Mouse (Mus musculus) hematopoietic stem cell, adult 5-6 weeks (primary cell): Measurements from ENCODE around the gene BC049352. TPM values are rescaled to one million over a fixed set of nuclear protein-coding genes. Genes with fewer than 3 reads are reported as not detected.

Source experiments
- ATAC-seq, 2 experiments: fragments of 125-278 bp in 1 of 2; replicated peaks in 1 of 2; 2 replicates each; pipeline ENCODE4 v1.8.0; 2016 to 2017; ENCODE audit warnings: inconsistent platforms in 2 of 2, mild to moderate bottlenecking in 2 of 2, moderate number of reproducible peaks in 2 of 2, low read depth in 1 of 2, moderate TSS enrichment in 1 of 2; ENCODE audit not compliant: low FRiP score in 2 of 2, poor library complexity in 2 of 2, severe bottlenecking in 2 of 2, insufficient read depth in 1 of 2, low TSS enrichment in 1 of 2
- total RNA-seq: library from RNA; stranded (forward); fragments of 172-1452, 232-1000 nt; gene quantifications from 2 replicates; pipeline ENCODE4 v1.2.3, GENCODE M21; 2017

BC049352 gene
- total RNA-seq, 1 experiment from 2014 or later = 1.3 TPM

- ATAC-seq = no peak
Measured at GRCm38 (mm10) chr9:45183266-45183665, 1.5 kb downstream of the BC049352 start.

GRCm38 (mm10) chr9:45185250-45185649, 3.4 kb downstream of the BC049352 start:
- no peak for ATAC-seq

GRCm38 (mm10) chr9:45188570-45189563, 7.1 kb downstream of the BC049352 start:
- peak; percentile 34 to 56; a peak in 3 of 4 replicates for ATAC-seq

- no peak for ATAC-seq
Measured at GRCm38 (mm10) chr9:45189661-45190174, 7.9 kb downstream of the BC049352 start.

GRCm38 (mm10) chr9:45195468-45195867, 13.7 kb downstream of the BC049352 start:
- no peak for ATAC-seq

GRCm38 (mm10) chr9:45196125-45196830, 14.5 kb downstream of the BC049352 start:
- no peak for ATAC-seq

- no peak for ATAC-seq
Measured at GRCm38 (mm10) chr9:45197549-45197948, 15.7 kb downstream of the BC049352 start.

GRCm38 (mm10) chr9:45201319-45201947, 19.6 kb downstream of the BC049352 start:
- no peak for ATAC-seq

GRCm38 (mm10) chr9:45202021-45202798, 20.4 kb downstream of the BC049352 start:
- peak in 1 of 2 experiments; percentile 35; a peak in 1 of 4 replicates for ATAC-seq

- ATAC-seq = no peak
Measured at GRCm38 (mm10) chr9:45203797-45204410, 22.1 kb downstream of the BC049352 start, which contains the start of gene Tmprss4. Tmprss4 (minus strand) TSS chr9:45204092.

GRCm38 (mm10) chr9:45205143-45205542, 23.3 kb downstream of the BC049352 start:
- no peak for ATAC-seq

GRCm38 (mm10) chr9:45206121-45206520, 24.3 kb downstream of the BC049352 start:
- no peak for ATAC-seq

- no peak for ATAC-seq
Measured at GRCm38 (mm10) chr9:45207015-45207743, 25.4 kb downstream of the BC049352 start.

- ATAC-seq = no peak
Measured at GRCm38 (mm10) chr9:45212001-45212400, 30.2 kb downstream of the BC049352 start.

- ATAC-seq = no peak
Measured at GRCm38 (mm10) chr9:45215526-45216179, 33.8 kb downstream of the BC049352 start.
